Mouse (Mus musculus) duodenum, adult 2 months (tissue): ENCODE measurements around the gene Coro6. TPM values are rescaled to one million over a fixed set of nuclear protein-coding genes. Genes with fewer than 3 reads are reported as not detected.

Experiments used
- polyA plus RNA-seq: library from polyadenylated mRNA; depleted of rRNA; stranded (reverse); fragments of >200 nt; gene quantifications from 2 replicates; pipeline ENCODE4 v1.2.3, GENCODE M21; 2012; ENCODE audit warnings: low replicate concordance; rRNA removed

Coro6 gene
- 0.31 and 1.5 TPM in 2 replicates for polyA plus RNA-seq

GRCm38 (mm10) chr11:77462283-77463100, at the start of gene Coro6:
TSS of gene Coro6 (plus strand) at chr11:77462411.

DNA sequence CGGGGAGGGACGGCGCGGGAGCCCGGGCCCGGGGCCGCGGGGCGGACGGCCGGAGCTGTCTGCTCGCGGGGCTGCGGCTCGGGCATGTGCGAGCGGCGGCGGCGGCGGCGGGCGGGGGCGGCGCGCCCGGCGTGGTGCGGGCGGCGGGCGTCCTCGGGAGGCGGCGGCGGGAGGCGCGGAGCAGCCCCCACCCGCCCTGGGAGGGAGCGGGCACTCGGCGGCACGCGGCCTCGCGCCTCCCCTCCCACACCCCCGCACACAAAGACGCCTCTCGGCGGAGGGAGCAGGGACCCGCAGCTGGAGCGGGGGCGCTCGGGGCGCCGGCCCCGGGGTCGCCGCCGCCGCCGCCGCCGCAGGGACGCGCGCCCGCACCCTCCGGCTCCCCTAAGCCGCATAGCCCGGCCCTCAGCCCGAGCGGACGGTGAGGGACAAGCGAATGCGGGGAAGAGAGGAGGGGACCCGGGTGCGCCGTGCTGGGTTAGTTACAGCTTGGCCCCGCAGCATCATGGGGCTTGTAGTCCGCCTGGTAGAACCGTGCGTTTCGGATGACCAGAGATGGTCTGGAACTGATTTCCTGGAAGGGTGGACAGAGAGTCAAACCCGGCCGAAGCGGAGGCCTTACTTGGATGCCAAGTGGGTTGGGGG, 27.5 kb downstream of the Coro6 start, which contains the start of gene Ankrd13b:
Gene Ankrd13b, minus strand, starts transcription at position 88 of the 645 bp plus-strand sequence.

GRCm38 (mm10) chr11:77493512-77494343, 31.5 kb downstream of the Coro6 start, which contains the start of gene Git1:
TSS of gene Git1 (plus strand) at chr11:77493562.

DNA sequence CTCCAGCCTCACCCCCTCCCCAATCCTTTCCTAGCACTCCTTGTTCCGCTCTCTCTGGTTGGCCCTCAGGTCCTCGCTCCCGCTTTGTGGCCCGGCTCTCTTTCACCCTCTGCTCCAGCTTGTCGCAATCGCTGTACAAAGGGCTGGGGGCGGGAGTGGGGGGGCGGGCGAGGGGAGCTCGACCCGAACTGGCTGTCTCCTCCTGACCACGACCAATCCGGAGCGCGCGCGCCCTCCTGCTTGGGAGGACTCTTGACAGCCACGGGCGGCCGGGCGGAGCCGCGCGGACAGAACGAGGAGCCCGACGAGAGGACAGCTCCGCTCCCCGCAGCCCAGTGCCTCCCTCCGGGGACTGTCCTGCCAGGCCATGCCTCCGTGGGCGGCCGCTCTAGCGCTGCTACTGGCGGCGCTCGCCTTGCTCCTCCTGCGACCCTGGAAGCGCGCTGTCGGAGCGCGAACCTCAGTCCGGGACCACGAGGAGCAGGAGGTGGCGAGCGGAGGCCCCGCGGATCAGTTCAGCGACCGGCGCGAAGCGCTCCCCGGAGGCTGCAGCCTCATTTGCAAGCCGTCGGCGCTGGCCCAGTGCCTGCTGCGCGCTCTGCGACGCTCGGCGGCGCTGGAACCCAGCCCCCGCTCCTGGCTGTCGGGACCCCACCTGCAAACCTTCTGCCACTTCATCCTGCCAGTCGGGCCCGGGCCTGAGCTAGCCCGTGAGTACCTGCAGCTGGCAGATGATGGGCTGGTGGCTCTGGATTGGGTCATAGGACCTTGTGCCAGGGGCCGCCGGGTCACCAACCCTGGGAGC, 52.8 kb downstream of the Coro6 start, which contains the start of gene Abhd15:
Gene Abhd15, plus strand, starts transcription at position 290 of the 805 bp plus-strand sequence.

DNA sequence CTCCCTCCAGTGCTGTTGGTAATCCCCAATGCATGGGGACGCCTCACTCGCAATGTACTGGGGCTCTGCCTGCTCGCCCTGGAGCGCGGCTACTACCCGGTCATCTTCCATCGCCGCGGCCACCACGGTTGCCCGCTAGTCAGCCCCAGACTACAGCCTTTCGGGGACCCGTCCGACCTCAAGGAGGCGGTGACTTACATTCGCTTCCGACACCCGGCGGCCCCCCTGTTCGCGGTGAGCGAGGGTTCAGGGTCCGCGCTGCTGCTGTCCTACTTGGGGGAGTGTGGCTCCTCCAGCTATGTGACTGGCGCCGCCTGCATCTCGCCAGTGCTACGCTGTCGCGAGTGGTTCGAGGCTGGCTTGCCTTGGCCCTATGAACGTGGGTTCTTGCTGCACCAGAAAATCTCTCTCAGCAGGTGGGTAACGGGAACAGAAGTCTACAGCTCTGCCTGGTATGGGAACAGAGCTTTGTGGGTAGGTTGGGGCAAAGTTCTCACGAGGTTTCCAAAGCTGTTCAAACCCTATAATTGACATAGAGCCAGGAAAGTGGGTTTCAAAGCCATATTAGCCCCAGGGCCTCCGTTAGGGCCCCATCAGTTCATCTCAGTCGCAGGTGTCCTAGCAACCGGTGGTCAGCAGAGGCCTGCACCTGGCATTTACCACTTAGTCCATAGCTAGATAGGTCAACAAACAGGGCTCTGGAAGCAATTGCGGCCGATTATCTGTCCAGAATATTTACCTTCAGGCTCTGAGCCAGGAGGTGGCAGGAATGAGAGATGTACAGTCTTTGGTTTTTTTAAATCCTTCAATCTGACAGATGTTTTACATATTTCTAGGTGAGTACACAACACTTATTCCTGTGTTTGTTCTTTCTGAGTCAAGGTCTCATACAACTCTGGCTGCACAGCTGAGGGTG, 53.7 kb downstream of the Coro6 start, which contains the start of gene Trp53i13:
Gene Trp53i13, minus strand, starts transcription at position 344 of the 916 bp plus-strand sequence.

DNA sequence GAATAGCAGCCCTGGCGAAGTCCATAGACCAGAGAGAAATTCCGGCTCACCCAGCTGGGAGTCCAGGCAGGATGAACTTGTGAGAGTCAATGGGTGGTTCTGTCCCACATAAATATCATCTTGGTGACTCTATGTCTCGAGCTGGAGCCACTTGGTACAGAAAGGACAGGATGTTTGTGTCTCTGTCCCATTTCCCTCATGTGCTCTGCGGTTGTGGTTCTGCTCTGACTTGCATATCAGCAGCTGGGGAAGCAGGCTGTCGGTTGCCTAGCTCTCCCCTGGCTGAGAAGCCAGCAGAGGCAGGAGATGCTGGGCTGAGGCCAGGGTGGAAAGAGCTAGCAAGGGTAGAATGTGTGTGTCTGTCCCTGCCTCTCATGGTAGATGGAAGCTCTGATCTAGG, 56.8 kb downstream of the Coro6 start, which contains the start of gene Gm10392:
Gene Gm10392, minus strand, starts transcription at position 156 of the 400 bp plus-strand sequence.

Other genes starting within 250 kb of the Coro6 start
- 2.5 and 3.0 TPM in 2 replicates for gene Ssh2, start 246.1 kb upstream of the Coro6 start, polyA plus RNA-seq
- 15.3 and 23.8 TPM in 2 replicates for gene Ankrd13b, start 27.3 kb downstream of the Coro6 start, polyA plus RNA-seq
- gene Git1, start 31.2 kb downstream of the Coro6 start, polyA plus RNA-seq, result 76.1 and 101 TPM in 2 replicates
- 2.6 and 5.3 TPM in 2 replicates for gene Abhd15, start 52.7 kb downstream of the Coro6 start, polyA plus RNA-seq
- 27.2 and 67.7 TPM in 2 replicates for gene Trp53i13, start 53.6 kb downstream of the Coro6 start, polyA plus RNA-seq
- not detected in 2 replicates for gene Gm10392, start 56.8 kb downstream of the Coro6 start, polyA plus RNA-seq
- gene Taok1, start 145.4 kb downstream of the Coro6 start, polyA plus RNA-seq, result 0.78 and 0.92 TPM in 2 replicates
- gene Nufip2, start 223.7 kb downstream of the Coro6 start, polyA plus RNA-seq, result 6.3 and 10.8 TPM in 2 replicates